Mouse (Mus musculus) gastrocnemius, postnatal 36 days (tissue): Measurements from ENCODE around the gene Slc6a20a. TPM values are rescaled to one million over a fixed set of nuclear protein-coding genes. Genes with fewer than 3 reads are reported as not detected.
"Not testable (repeated sequence)": the region's sequence is repeated elsewhere in the genome, so short reads cannot be mapped to it uniquely, and the experiment has no call there.

Source experiments
- DNase-seq, 2 experiments: peaks; one replicate each; pipeline ENCODE4 v3.0.0; 2022
- intact Hi-C: fragments of 180-260 bp; cut with DNase I; formaldehyde crosslinking; loops from one replicate; pipeline ENCODE4 v1.15.1; 2025
- long read RNA-seq, 2 experiments: library from polyadenylated mRNA; stranded (forward); transcript quantifications; one replicate each; pipeline ENCODE4 v2.0.0; 2021
- total RNA-seq, 2 experiments: library from RNA; stranded (reverse); gene quantifications; 2 replicates each; pipeline ENCODE4 v1.2.3; 2021

Slc6a20a gene
- not detected for total RNA-seq
- long read RNA-seq, experiment 1 = 0 reads
- long read RNA-seq, experiment 2 = 0 reads

- no peak for DNase-seq
- intact Hi-C loops = no loop called here
Measured at GRCm38 (mm10) chr9:123678327-123679105, at the start of gene Slc6a20a, which contains the start of gene Ccr9. Gene Slc6a20a (minus strand): TSS chr9:123678885. Gene Ccr9 (plus strand): TSS chr9:123678439.

GRCm38 (mm10) chr9:123722737-123723493 is 44.2 kb upstream of the Slc6a20a start:
- no peak for DNase-seq
- intact Hi-C loops = no loop called here

- DNase-seq = peak; percentile 90 to 95
- intact Hi-C loops = no loop called here
Measured at GRCm38 (mm10) chr9:123717186-123718008, 38.7 kb upstream of the Slc6a20a start, which contains the start of gene Lztfl1. Gene Lztfl1 (minus strand): TSS chr9:123717697.

- intact Hi-C loops = no loop called here
- DNase-seq = no peak
Measured at GRCm38 (mm10) chr9:123716301-123716700, 37.6 kb upstream of the Slc6a20a start.

- no peak for DNase-seq
- intact Hi-C loops = no loop called here
Measured at GRCm38 (mm10) chr9:123713111-123713510, 34.4 kb upstream of the Slc6a20a start.

- intact Hi-C loops = loop anchor here (5.0 kb wide), 1 partner anchor 93 kb away; no protein-coding TSS in a partner anchor
- no peak for DNase-seq
Measured at GRCm38 (mm10) chr9:123709226-123709625, 30.5 kb upstream of the Slc6a20a start.

- intact Hi-C loops = no loop called here
- DNase-seq = no peak
Measured at GRCm38 (mm10) chr9:123701822-123702221, 23.1 kb upstream of the Slc6a20a start.

GRCm38 (mm10) chr9:123695634-123696302 is 17.1 kb upstream of the Slc6a20a start:
- DNase-seq = no peak
- intact Hi-C loops = no loop called here

- no peak for DNase-seq
- intact Hi-C loops = no loop called here
Measured at GRCm38 (mm10) chr9:123688227-123688626, 9.5 kb upstream of the Slc6a20a start.

GRCm38 (mm10) chr9:123686206-123686605 is 7.5 kb upstream of the Slc6a20a start:
- intact Hi-C loops = no loop called here
- DNase-seq = no peak

- intact Hi-C loops = no loop called here
- no peak for DNase-seq
Measured at GRCm38 (mm10) chr9:123683704-123684103, 5.0 kb upstream of the Slc6a20a start.

- intact Hi-C loops = no loop called here
- no peak for DNase-seq
Measured at GRCm38 (mm10) chr9:123679198-123679597, 513 bp upstream of the Slc6a20a start.

GRCm38 (mm10) chr9:123665645-123666044 is 13.0 kb downstream of the Slc6a20a start:
- intact Hi-C loops = no loop called here
- peak in 1 of 2 experiments; percentile 23 for DNase-seq

- DNase-seq = not testable (repeated sequence)
- intact Hi-C loops = loop anchor here (5.0 kb wide), 1 partner anchor 48 kb away; no protein-coding TSS in a partner anchor
Measured at GRCm38 (mm10) chr9:123659986-123660676, 18.6 kb downstream of the Slc6a20a start.

GRCm38 (mm10) chr9:123658981-123659380 is 19.7 kb downstream of the Slc6a20a start:
- no peak for DNase-seq
- intact Hi-C loops = no loop called here

- DNase-seq = no peak
- intact Hi-C loops = no loop called here
Measured at GRCm38 (mm10) chr9:123657457-123657856, 21.2 kb downstream of the Slc6a20a start.

- intact Hi-C loops = no loop called here
Measured at GRCm38 (mm10) chr9:123651369-123651768, 27.3 kb downstream of the Slc6a20a start.

GRCm38 (mm10) chr9:123649785-123650511 is 28.7 kb downstream of the Slc6a20a start:
- intact Hi-C loops = no loop called here
- DNase-seq = no peak

More at GRCm38 (mm10) chr9:123651369-123651768, 27.3 kb downstream of the Slc6a20a start:
- DNase-seq = no peak

GRCm38 (mm10) chr9:123640106-123640505 is 38.6 kb downstream of the Slc6a20a start:
- intact Hi-C loops = no loop called here
- DNase-seq = no peak
